Mouse (Mus musculus) retina, postnatal 7 days (tissue): ENCODE measurements at regions not wholly inside any gene's neighbourhood (a gene's known extent, or its start where the extent isn't known, plus 50 kb on each side); places are given as distances from the start of the nearest gene placed in this dataset.

Source experiments
- DNase-seq: peaks from one replicate; pipeline ENCODE4 v3.0.0-alpha.2; 2012; ENCODE audit warnings: low read depth, low spot score

DNA sequence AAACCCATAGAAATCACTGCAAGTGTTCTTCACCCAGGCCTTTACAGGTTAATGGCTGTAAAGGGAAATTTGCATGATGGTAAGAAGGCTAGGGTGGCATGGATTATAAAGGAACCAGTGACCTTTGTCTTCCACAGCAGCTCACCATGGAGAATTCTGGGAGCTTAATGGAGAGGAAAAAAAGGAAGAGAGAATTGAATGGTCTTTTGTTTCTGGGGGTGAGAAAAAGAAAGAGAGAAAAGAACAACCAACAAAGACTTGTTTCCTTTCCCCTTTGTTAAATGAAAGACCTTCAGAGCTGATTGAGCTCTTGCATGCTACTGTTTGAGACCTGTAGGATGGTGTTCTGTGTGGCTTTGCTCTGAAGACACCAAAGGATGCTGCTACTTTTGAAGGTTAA lies 597.5 kb upstream of the Tenm3 start:
- DNase-seq: no peak

DNA sequence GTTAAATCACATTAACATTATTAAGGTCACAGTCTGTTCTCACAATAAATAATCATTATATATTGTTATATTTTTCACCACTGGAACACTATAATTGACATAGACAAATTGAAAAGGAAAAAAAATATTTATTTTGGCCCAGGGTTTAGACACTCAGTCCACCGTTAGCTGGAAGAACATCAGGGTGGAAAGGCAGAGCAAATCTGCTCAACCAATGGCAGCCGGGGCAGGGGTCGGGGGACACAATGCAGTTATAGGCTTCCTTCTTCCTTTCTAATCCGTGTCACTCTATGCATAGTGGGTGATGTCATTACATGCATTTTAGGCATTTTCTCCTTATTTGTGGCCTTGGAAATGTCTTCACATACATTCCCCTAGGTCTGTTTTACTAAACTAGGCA lies 552.8 kb upstream of the Tenm3 start:
- DNase-seq: no peak

DNA sequence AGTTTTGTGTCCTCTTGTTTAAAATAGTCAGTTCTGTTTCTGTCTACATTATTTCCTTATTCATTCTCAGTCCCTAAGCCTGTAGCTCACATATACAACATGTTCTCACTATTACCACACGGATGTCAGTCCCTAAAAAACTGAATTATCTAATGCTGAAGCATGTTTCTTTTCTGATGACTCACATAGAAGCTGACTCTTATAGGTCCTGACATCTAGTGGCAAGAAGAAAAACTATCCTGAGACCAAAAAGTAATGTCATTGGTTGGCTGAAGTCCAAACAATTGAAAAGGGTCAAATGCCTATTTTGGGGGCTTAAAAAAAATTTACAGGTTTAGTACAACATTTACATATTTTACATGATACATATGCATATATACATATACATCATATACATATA lies 551.3 kb upstream of the Tenm3 start:
- no peak for DNase-seq

DNA sequence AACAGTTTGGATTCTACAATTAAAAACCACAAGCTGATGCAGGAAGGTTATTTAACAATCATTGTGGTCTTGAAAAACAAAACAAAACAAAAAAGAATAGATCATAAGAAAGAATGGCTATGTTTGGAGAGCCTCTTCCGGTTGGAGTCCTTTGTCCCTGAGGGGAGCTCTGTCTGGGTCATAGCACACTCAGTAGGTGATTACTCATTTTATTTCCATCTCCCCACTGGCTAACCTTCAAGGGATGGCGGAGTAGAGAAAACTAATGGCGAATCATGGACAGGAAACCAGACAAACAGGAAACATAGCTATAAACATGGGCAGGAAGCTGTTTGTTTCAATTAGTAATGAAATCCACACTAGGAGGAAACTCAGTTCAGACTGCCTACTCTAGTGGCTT lies 545.8 kb upstream of the Tenm3 start:
- no peak for DNase-seq

DNA sequence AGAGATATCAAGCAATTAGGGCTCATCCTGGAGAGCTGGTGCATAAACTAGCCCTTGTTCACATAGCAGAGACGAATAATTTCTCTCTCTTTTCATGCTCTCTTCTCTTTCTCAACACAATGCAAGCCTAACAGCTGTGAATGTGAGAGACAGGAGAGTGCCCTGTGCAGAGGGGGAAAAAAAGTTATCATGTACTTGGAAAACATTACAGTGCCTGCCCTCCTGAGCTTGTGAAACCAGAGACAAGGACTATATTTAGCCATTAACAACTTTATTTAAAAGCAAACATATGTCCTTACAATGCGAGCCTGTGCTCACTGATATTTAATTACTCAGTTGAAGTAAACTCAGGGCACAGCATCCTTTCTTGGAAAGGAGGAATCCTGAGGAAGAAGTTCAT lies 543.8 kb upstream of the Tenm3 start:
- DNase-seq: no peak

DNA sequence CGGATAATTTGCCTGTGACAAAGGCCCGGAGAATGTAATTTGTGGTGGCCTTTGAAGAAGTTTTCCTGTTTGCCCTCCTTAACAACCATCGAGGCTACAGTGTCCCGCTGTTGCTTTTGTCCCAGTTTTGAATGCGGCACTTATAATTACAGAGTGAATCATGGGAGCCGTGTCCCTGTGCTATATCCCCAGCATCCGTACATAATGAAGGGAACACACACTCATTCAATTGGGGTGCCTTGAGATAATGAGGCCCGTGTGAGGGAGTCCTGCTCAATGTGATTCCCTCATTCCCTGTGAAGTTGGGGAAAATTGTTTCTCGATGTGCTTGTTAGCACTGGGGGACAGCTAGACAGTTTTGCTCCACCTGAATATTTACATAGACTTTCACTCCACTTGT lies 528.9 kb upstream of the Tenm3 start:
- DNase-seq: no peak

DNA sequence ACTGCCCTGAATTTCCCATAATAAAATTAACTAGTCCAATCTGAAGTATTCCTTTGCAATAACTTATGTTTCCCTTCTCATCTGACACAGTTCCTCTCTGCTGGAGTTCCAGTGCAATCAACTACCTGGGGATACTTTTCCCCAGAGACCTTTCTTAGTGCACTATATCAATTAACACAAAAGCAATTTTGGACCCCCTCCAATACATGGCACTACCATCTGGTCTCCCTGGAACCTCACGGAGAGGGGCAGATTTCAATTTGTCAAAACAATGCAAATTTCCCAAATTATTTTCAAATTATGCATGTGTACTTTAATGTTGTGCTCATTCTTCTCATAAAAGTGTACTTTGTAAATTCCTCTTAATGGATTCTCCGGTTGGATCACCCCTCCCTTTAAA lies 518.9 kb upstream of the Tenm3 start:
- DNase-seq: no peak

DNA sequence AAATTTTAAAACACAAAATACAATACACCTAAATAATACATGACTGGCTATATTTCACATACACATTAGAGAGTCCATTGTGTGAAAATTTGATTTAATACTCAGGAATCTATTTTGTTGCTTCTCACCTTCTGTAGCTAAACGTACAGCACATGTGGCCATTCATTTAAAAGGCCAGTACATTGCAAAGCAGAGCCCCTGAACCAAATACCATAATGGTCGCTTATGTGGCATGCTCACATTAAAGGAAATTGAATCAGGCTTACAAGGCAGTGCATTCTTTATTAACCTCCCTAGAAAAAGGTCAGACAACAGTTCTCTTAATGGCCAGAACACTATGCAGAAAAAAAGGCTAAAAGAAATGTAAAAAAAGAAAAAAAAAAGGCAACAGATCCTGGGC lies 517.7 kb upstream of the Tenm3 start:
- no peak for DNase-seq

DNA sequence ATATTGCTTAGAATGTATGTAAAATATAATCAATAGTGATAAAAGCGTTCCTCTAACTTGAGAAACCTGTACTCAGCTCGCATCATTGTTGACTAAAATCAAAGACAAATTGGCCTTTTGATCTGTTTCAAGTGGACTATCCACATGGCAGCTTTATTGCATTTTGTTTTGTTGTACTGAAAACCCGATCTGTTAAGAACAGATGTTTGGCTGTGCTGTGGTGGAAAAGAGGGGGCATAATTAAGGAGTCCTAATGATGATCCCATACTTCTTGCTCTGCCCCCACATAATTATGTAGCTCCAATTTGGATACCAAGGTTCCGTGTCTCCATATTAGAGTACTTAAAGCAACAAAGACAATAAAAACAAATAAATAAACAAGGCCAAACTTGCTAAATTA lies 516.4 kb upstream of the Tenm3 start:
- DNase-seq: no peak

DNA sequence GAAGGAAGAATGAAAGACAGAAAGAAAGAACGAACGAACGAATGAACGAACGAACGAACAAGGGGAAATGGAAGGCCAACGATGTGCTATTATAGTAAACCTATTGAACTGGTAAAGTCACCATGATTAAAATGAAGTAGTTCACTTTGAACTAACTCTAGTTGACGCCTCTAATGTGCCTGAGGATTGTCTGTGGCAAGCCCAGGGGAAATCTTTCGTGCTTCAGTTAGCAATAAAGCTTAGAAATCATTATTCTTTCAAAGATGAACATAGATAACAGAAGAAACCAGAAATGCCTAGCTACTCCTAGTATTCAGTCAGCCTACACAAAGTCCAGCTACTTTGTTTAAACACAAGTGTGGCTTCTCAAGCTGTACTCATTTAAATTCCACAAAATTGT lies 515.9 kb upstream of the Tenm3 start:
- no peak for DNase-seq

DNA sequence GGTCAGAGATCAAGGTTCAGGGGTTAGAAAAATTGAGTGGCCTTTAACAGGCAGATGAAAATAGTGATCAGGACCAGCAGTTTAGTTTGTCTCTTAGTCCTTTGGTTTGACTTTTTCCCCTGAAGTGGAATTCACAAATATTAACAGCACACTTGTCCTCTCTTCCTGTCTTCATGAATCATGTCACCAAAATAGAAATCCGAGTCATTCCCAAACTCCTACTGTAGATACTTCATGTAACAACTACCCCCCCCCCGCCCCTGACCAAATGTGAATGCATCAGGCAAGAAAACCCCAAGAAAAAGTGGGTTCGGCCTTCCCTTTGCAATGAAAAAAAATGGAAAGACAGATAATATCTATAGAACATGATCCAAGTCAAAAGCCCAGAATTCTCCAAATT lies 504.9 kb upstream of the Tenm3 start:
- no peak for DNase-seq

DNA sequence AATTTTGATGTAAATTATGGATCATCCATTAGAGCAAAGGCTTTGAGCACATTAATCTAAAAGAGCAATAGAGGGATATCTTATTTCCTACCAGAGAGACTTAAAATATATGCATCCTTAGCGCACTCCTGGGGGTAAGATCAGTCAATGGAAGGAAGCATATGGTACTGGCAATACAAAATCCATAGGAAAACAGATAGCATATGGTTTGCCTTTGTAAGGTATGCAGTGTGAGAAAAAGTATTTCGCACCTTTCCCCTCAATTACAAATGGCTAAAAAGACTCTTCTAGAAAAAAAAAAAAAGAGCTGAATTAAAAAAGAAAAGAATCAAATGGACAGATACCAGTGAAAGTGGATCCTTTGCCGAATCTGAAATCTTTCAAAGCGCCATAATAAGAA lies 495.0 kb upstream of the Tenm3 start:
- DNase-seq: no peak

DNA sequence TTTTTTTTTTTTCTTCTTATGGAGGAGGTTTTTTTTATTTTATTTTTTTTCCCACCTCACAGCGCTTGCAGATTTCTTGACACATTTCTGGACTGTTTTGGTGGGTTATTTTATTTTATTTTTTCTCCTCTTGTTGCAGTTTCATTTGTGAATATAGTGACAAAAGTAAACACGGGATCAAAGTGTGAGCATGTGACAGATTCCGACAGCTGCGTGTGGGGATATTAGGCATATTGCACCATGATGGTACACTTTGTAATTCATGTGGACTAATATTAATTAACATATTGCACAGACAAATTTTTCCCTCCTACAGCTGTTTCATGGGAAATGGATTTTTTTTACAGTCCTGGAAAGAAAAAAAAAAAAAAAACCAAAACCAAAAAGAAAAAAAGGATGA lies 483.2 kb upstream of the Tenm3 start:
- no peak for DNase-seq

DNA sequence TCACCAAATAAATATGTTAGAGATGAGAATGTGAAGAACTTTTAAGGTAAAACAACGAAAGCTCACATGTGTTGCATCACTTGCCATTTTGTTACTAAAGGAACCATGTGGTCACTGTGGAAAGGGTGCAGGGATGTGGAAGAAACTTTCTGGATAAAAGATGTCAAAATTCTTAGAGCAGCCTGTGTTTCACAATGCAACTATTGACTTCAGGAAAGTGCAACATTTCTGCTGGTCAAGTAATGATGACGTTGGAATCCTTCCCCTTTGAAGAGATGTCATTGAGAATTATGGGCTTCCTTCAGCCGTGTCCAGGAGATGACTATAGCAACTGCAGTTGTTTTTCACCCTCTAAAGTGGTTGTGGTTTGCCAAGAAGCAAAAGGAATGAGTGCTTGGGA lies 477.7 kb upstream of the Tenm3 start:
- no peak for DNase-seq

DNA sequence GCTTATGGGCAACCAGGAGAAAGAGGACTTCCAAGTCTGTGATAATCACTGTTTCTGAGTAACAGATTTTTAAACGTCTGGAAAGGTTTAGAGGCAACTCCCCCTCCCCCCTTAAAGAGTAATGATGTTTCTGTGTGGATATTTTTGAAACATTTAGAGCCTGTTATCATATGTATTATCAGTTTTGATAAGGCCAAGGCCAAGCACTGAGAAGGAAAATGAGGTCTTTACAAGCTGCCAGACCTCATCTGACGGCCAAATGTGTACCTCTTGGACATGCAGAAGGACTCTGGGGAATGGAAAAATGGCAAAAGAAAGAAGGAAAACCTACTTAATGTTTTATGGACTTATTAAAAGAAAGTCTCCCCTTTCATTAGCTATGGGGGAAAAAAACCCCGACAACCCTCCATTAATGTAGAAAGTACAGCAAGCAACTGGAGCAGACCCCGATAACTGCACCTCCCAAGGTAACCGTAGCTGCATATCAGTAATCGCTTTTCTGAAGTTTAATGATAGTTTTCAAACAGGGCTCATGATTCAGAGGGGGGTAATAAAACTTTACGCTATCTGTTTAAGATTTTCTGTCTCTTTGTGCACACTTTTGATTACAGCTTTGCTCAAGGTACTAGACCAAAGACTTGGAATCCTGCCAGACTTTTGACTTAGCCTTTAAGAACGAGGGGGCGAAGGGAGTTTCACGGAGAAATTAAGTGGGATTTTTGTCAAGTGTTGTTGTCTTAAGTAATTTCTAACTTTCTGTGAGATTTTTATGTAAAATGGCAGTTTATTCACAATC lies 469.9 kb upstream of the Tenm3 start:
- DNase-seq: no peak

DNA sequence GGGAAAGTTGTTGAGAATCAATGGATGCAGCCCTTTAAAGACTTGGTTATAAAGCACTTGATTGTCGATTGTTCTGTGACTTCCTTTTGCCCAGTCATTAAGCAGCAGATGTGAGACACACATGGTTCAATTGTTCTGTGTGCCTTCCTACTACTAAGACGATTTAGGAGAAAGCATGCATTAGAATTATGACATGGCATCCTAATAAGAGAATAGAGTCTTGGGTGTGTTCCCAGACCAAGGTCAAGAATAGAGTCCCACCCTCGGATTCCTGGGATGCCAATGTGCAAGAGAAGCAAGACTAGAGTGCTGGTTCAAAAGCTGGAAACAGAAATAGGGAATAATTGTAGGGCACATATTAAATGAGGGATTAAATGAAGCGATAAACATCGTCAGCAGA lies 469.1 kb upstream of the Tenm3 start:
- no peak for DNase-seq

DNA sequence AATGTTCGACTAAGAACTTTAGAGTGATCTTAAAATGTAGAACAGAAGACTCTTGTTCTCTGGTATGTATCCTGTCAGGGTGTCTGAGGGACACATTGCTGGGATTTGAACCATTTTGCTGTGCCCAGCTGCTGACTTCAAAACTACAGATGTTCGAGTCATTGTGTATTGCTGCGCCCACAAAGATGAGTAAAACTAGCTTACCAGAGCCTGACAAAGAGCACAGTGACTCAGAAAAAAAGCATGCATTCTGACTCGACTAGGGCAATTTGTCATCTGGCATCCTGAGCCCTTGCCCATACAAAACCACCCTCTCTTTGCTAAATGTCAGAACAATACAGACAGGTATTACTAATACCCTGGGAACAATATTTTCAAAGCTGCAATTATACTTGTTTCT lies 438.6 kb upstream of the Tenm3 start:
- no peak for DNase-seq

DNA sequence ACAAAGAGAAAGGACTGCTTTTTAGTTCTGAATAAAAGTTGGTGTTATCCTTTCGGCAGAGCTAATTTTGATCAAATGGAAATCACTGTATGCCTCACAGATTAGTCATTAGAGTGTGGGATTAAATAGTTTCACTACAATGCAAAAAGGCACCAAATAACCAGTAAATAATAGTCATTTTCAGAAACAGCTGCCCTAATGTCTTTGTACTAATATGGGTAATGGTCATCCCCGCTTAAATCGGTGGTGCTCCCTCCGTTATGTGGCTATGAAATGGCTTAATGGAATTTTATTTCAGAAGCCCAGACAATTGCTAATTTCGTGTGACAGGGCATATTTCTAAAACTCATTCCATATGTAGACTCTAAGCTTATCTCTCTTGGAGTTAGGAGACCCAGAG lies 437.5 kb upstream of the Tenm3 start:
- no peak for DNase-seq

DNA sequence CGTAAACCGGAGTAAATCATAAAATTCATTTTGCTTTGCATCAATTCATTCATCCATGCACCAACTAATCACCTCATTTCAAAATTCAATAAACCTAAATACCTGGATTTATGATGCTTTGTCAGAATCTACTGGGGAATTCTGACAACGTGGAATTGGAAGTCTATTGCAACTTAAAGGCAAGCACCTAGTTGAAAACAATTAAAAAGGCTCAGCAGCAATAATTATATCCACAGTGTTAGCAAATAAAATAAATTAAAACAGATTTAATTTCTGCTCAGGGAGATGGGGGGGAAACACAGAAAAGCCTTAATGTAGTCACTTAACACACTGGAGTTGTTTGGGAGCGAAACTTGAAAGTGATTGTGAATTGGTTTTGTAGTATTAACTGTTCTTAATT lies 430.3 kb upstream of the Tenm3 start:
- no peak for DNase-seq

DNA sequence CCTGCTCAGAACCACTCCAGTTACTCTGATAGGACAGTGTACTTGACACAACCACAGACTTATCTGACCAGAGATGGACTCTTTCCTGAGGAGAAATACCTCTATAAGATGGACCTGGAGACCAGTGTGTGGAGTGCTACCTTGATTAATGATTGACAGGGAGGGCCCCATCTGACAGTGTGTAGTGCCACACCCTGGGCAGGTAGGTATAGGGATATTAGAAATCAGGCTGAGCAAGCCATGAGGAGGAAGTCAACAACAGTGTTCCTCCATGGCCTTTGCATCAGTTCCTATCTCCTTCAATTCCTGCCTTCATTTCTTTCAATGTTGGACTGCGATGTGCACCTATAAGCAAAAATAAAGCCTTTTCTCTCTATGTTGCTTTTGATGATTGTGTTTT lies 429.4 kb upstream of the Tenm3 start:
- DNase-seq: no peak

DNA sequence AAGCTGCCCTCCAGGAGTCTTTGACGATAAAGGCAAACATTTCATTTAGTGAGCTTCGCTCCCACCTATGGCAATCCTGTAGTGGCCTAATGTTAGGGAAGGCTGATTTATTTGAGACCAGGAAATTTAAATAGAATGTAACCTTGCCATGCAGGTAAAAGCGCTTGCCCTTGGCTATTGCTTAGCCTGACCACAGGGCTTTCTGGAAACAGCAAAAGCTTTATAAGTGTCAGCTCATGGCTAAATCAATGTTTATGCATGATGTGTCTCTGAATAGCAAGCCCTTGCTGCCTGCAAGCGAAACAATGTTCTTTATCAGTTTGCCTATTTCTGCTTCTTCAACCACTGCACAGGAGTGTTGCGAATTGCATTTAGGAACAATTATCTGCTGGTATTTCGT lies 419.7 kb upstream of the Tenm3 start:
- DNase-seq: no peak

DNA sequence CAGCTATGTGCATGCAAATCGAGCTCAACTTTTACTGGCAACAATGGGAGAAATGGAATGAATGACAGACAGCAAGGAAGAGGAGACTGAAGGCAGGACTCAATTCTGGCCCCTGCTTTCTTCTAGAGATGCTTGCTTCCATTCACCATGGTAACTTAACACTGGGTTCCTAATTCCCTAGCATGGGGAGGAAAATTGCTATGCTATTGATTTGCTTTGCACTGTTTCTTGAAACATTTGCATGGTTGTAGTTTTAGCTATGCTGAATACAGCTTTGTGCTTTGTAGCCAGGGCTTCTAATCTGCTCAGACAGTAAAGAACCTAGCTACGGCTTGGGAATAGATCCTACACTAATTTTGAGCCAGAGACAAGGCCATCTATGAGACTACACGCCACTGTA lies 419.0 kb upstream of the Tenm3 start:
- no peak for DNase-seq

DNA sequence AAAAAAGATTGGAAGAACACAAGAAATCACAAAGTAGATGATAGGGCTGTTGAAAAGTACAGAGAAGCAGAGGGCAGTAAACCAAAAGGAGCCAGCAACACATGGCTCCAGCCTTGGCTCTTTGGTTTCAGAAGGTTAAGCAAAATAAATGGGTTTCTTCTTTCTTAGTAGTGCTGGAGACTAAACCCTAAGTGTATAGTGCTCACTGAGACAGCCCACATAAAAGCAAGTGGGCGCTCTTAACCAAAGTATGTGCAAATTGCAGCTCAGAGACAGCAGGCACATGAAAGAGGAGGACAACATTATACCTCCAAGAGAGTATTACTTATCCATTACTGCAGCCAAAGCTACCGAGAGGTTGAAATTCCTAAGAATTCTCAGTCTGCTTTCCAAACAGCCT lies 412.2 kb upstream of the Tenm3 start:
- no peak for DNase-seq

DNA sequence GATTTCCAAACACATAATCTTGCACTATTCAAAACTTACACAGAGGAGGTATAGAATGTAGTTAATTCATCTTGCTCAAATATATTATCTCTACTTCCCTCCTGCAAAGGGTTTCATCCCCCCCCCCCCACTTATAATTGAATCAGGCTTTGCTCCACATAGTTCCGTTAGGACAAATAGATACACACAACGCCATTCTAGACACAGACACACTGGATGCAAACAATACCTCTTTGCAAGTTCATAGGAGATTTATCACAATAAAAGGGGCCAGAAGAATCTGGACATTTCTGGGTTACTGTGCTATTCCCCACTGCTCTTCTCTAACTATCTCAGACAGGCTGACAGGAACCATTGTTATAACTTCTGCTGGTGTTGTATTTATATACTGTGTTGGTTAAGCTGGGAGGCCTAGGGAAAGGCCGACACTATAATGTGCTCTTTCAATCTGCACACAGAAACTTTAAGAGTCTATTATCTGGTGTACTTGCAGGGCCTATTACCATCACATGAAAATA lies 410.6 kb upstream of the Tenm3 start:
- no peak for DNase-seq
